ENCODE assay signal across 8 mouse cellular contexts in genomic region chr7:25278341-25279075, GRCm38 (mm10). TPM values are rescaled to one million over a fixed set of nuclear protein-coding genes. Genes with fewer than 3 reads are reported as not detected.
DNase-seq lines count a peak whose midpoint lies in the region; ATAC-seq and TF ChIP-seq lines count a peak whose summit lies in the region.

No protein-coding gene starts in this region.

- peak; percentile 99 for DNase-seq in A20 (ENCODE audit: low read depth, low spot score)
- peak; percentile 94 for DNase-seq in liver
- DNase-seq in midbrain, postnatal 0 days (ENCODE audit: low spot score): peak; percentile 95
- DNase-seq in spleen, postnatal 10 days (ENCODE audit: low spot score in 2 of 2): peak; percentile 82 to 88

- peak; percentile 64 for ATAC-seq in embryonic facial prominence, embryonic 15.5 days (ENCODE audit: insufficient number of reproducible peaks, low FRiP score, low TSS enrichment, low read depth)
- ATAC-seq in heart, embryonic 12.5 days (ENCODE audit: insufficient number of reproducible peaks, low FRiP score): peak; percentile 46
- peak; percentile 53 for ATAC-seq in kidney, embryonic 16.5 days (ENCODE audit: low FRiP score, low TSS enrichment)
- ATAC-seq in midbrain, postnatal 0 days (ENCODE audit: low FRiP score): peak; percentile 81

- H3K9me3 ChIP-seq in embryonic facial prominence, embryonic 15.5 days (replicated peaks): no peaks in the 10 kb centered on the region
- H3K9me3 ChIP-seq in heart, embryonic 12.5 days (replicated peaks): no peaks in the 10 kb centered on the region
- H3K9me3 ChIP-seq in kidney, embryonic 16.5 days (ENCODE audit: low read length): no peaks in the 10 kb centered on the region
- no peaks in the 10 kb centered on the region for H3K9me3 ChIP-seq in midbrain, postnatal 0 days (ENCODE audit: low read length)

- peaks cover 4% of the 10 kb centered on the region for H3K36me3 ChIP-seq in embryonic facial prominence, embryonic 15.5 days
- H3K36me3 ChIP-seq in heart, embryonic 12.5 days: peaks cover 11% of the 10 kb centered on the region
- H3K36me3 ChIP-seq in kidney, embryonic 16.5 days (ENCODE audit: insufficient read depth, low read length): peaks cover 2% of the 10 kb centered on the region; the same call in 1 of the 2 replicates
- peaks cover 19% of the 10 kb centered on the region; the same call in 1 of the 2 replicates for H3K36me3 ChIP-seq in midbrain, postnatal 0 days (ENCODE audit: insufficient read depth, low read length)

- H3K4me3 ChIP-seq in bone marrow, adult 2 months (replicated peaks; ENCODE audit: control insufficient read depth, low read depth, low read length): peak overlapping the region; percentile 76
- peak overlapping the region; percentile 86 for H3K4me3 ChIP-seq in embryonic facial prominence, embryonic 15.5 days (replicated peaks)
- peak overlapping the region; percentile 91 for H3K4me3 ChIP-seq in heart, embryonic 12.5 days
- H3K4me3 ChIP-seq in kidney, embryonic 16.5 days (ENCODE audit: low read length): peak overlapping the region; percentile 78
- H3K4me3 ChIP-seq in midbrain, postnatal 0 days (ENCODE audit: low read depth, low read length): peak overlapping the region; percentile 65

- peak overlapping the region; percentile 87 for H3K27ac ChIP-seq in bone marrow, adult 2 months (ENCODE audit: control insufficient read depth, insufficient read depth, low read depth, low read length, poor library complexity)
- peak overlapping the region; percentile 100 for H3K27ac ChIP-seq in embryonic facial prominence, embryonic 15.5 days (replicated peaks)
- H3K27ac ChIP-seq in heart, embryonic 12.5 days (ENCODE audit: poor library complexity, severe bottlenecking): peak overlapping the region; percentile 100
- peak overlapping the region; percentile 99 for H3K27ac ChIP-seq in kidney, embryonic 16.5 days (ENCODE audit: low read length)
- H3K27ac ChIP-seq in midbrain, postnatal 0 days (ENCODE audit: low read depth, low read length): peak overlapping the region; percentile 99

- H3K4me2 ChIP-seq in embryonic facial prominence, embryonic 15.5 days (replicated peaks): peak overlapping the region; percentile 80
- peak overlapping the region; percentile 86 for H3K4me2 ChIP-seq in heart, embryonic 12.5 days
- H3K4me2 ChIP-seq in kidney, embryonic 16.5 days (replicated peaks; ENCODE audit: low read depth, low read length): peak overlapping the region; percentile 97
- H3K4me2 ChIP-seq in midbrain, postnatal 0 days (ENCODE audit: low read depth, low read length, poor library complexity, severe bottlenecking): peak overlapping the region; percentile 89

- peaks cover 13% of the 10 kb centered on the region for H3K4me1 ChIP-seq in bone marrow, adult 2 months (ENCODE audit: control insufficient read depth, insufficient read depth, low read length)
- H3K4me1 ChIP-seq in embryonic facial prominence, embryonic 15.5 days: peaks cover 73% of the 10 kb centered on the region
- peaks cover 73% of the 10 kb centered on the region for H3K4me1 ChIP-seq in heart, embryonic 12.5 days (replicated peaks)
- peaks cover 66% of the 10 kb centered on the region for H3K4me1 ChIP-seq in kidney, embryonic 16.5 days (ENCODE audit: insufficient read depth, low read length)
- peaks cover 33% of the 10 kb centered on the region for H3K4me1 ChIP-seq in midbrain, postnatal 0 days (ENCODE audit: insufficient read depth, low read length)

- TF ChIP-seq CTCF in bone marrow, adult 2 months (IDR thresholded peaks at IDR 0.05; ENCODE audit: control insufficient read depth, insufficient read depth, low read length): peak; percentile 68
- peak; percentile 71 for TF ChIP-seq CTCF in midbrain, postnatal 0 days (IDR thresholded peaks at IDR 0.05)

- H3K9ac ChIP-seq in embryonic facial prominence, embryonic 15.5 days: peak overlapping the region; percentile 50
- H3K9ac ChIP-seq in heart, embryonic 12.5 days: peak overlapping the region; percentile 85
- H3K9ac ChIP-seq in kidney, embryonic 16.5 days (replicated peaks; ENCODE audit: low read length): peak overlapping the region; percentile 84
- H3K9ac ChIP-seq in midbrain, postnatal 0 days (replicated peaks; ENCODE audit: low read length, poor library complexity, severe bottlenecking): peak overlapping the region; percentile 77

- H3K27me3 ChIP-seq in embryonic facial prominence, embryonic 15.5 days: no peaks in the 10 kb centered on the region
- no peaks in the 10 kb centered on the region for H3K27me3 ChIP-seq in heart, embryonic 12.5 days (replicated peaks)
- H3K27me3 ChIP-seq in kidney, embryonic 16.5 days (ENCODE audit: insufficient read depth, low read length): no peaks in the 10 kb centered on the region
- no peaks in the 10 kb centered on the region for H3K27me3 ChIP-seq in midbrain, postnatal 0 days (ENCODE audit: insufficient read depth, low read length)

- peak; percentile 82 for TF ChIP-seq POLR2A in bone marrow, adult 2 months (IDR thresholded peaks at IDR 0.05; ENCODE audit: borderline replicate concordance, control insufficient read depth, low read depth, low read length)

- under 1% methylated on average over 57 of the region's 60 CpGs for WGBS in bone marrow, adult 2 months
- WGBS in embryonic facial prominence, embryonic 15.5 days: under 1% methylated on average over 56 of the region's 60 CpGs
- WGBS in heart, embryonic 12.5 days: under 1% methylated on average over 56 of the region's 60 CpGs
- WGBS in kidney, embryonic 16.5 days: under 1% methylated on average over 57 of the region's 60 CpGs
- 0% methylated on average over 38 of the region's 60 CpGs for WGBS in midbrain, postnatal 0 days

RNA-seq across cellular contexts. Expression of gene Cic, which starts 11.0 kb away (rescaled TPM):
- 174 and 292 TPM in 2 replicates for polyA plus RNA-seq in bone marrow, adult 2 months (2011; ENCODE audit: insufficient read depth, insufficient read length, low replicate concordance, missing spikeins)
- polyA plus RNA-seq in embryonic facial prominence, embryonic 15.5 days (2015; fragmentation: Nextera tagmentation; extraction: Ambion mirVana): 46.3 and 50.6 TPM in 2 replicates
- polyA plus RNA-seq in heart, embryonic 12.5 days (2016; fragmentation: Nextera tagmentation; extraction: Ambion mirVana): 28.8 and 30.5 TPM in 2 replicates
- 28.9 and 30.8 TPM in 2 replicates for polyA plus RNA-seq in kidney, embryonic 16.5 days (2015; fragmentation: Nextera tagmentation; extraction: Ambion mirVana)
- total RNA-seq in midbrain, postnatal 0 days (2014; rRNA removed): 145 and 146 TPM in 2 replicates
- 26.8 and 31.9 TPM in 2 replicates for polyA plus RNA-seq in midbrain, postnatal 0 days (2015; fragmentation: Nextera tagmentation; extraction: Ambion mirVana)

RNA-seq across cellular contexts. Expression of gene Pafah1b3, which starts 19.3 kb away (rescaled TPM):
- polyA plus RNA-seq in bone marrow, adult 2 months (2011; ENCODE audit: insufficient read depth, insufficient read length, low replicate concordance, missing spikeins): 31.5 and 46.4 TPM in 2 replicates
- 213 and 216 TPM in 2 replicates for polyA plus RNA-seq in embryonic facial prominence, embryonic 15.5 days (2015; fragmentation: Nextera tagmentation; extraction: Ambion mirVana)
- 127 and 131 TPM in 2 replicates for polyA plus RNA-seq in heart, embryonic 12.5 days (2016; fragmentation: Nextera tagmentation; extraction: Ambion mirVana)
- 197 and 199 TPM in 2 replicates for polyA plus RNA-seq in kidney, embryonic 16.5 days (2015; fragmentation: Nextera tagmentation; extraction: Ambion mirVana)
- 595 and 661 TPM in 2 replicates for total RNA-seq in midbrain, postnatal 0 days (2014; rRNA removed)
- polyA plus RNA-seq in midbrain, postnatal 0 days (2015; fragmentation: Nextera tagmentation; extraction: Ambion mirVana): 604 and 629 TPM in 2 replicates

RNA-seq across cellular contexts. Expression of gene Prr19, which starts 22.7 kb away (rescaled TPM):
- not detected in 2 replicates for polyA plus RNA-seq in bone marrow, adult 2 months (2011; ENCODE audit: insufficient read depth, insufficient read length, low replicate concordance, missing spikeins)
- polyA plus RNA-seq in embryonic facial prominence, embryonic 15.5 days (2015; fragmentation: Nextera tagmentation; extraction: Ambion mirVana): 0.49 and 0.65 TPM in 2 replicates
- polyA plus RNA-seq in heart, embryonic 12.5 days (2016; fragmentation: Nextera tagmentation; extraction: Ambion mirVana): not detected in 2 replicates
- 0.84 and 0.98 TPM in 2 replicates for polyA plus RNA-seq in kidney, embryonic 16.5 days (2015; fragmentation: Nextera tagmentation; extraction: Ambion mirVana)
- 2.0 and 2.5 TPM in 2 replicates for total RNA-seq in midbrain, postnatal 0 days (2014; rRNA removed)
- polyA plus RNA-seq in midbrain, postnatal 0 days (2015; fragmentation: Nextera tagmentation; extraction: Ambion mirVana): 5.7 and 7.0 TPM in 2 replicates

RNA-seq across cellular contexts. Expression of gene Tmem145, which starts 27.4 kb away (rescaled TPM):
- not detected in 2 replicates for polyA plus RNA-seq in bone marrow, adult 2 months (2011; ENCODE audit: insufficient read depth, insufficient read length, low replicate concordance, missing spikeins)
- 1.2 and 1.8 TPM in 2 replicates for polyA plus RNA-seq in embryonic facial prominence, embryonic 15.5 days (2015; fragmentation: Nextera tagmentation; extraction: Ambion mirVana)
- 0.23 and 0.30 TPM in 2 replicates for polyA plus RNA-seq in heart, embryonic 12.5 days (2016; fragmentation: Nextera tagmentation; extraction: Ambion mirVana)
- 0.10 and 0.67 TPM in 2 replicates for polyA plus RNA-seq in kidney, embryonic 16.5 days (2015; fragmentation: Nextera tagmentation; extraction: Ambion mirVana)
- total RNA-seq in midbrain, postnatal 0 days (2014; rRNA removed): 105 and 106 TPM in 2 replicates
- polyA plus RNA-seq in midbrain, postnatal 0 days (2015; fragmentation: Nextera tagmentation; extraction: Ambion mirVana): 131 and 143 TPM in 2 replicates

RNA-seq across cellular contexts. Expression of gene Erf, which starts 27.9 kb away (rescaled TPM):
- 6.8 and 14.6 TPM in 2 replicates for polyA plus RNA-seq in bone marrow, adult 2 months (2011; ENCODE audit: insufficient read depth, insufficient read length, low replicate concordance, missing spikeins)
- polyA plus RNA-seq in embryonic facial prominence, embryonic 15.5 days (2015; fragmentation: Nextera tagmentation; extraction: Ambion mirVana): 21.0 and 22.1 TPM in 2 replicates
- polyA plus RNA-seq in heart, embryonic 12.5 days (2016; fragmentation: Nextera tagmentation; extraction: Ambion mirVana): 17.6 and 20.4 TPM in 2 replicates
- 12.5 and 15.2 TPM in 2 replicates for polyA plus RNA-seq in kidney, embryonic 16.5 days (2015; fragmentation: Nextera tagmentation; extraction: Ambion mirVana)
- total RNA-seq in midbrain, postnatal 0 days (2014; rRNA removed): 15.8 TPM in 2 replicates
- 2.2 and 3.0 TPM in 2 replicates for polyA plus RNA-seq in midbrain, postnatal 0 days (2015; fragmentation: Nextera tagmentation; extraction: Ambion mirVana)

Comparison
In these comparisons a context has a peak if more than half of its experiments do, and no peak if none do; other contexts are left out.
1. Peak in every context shown above with its lines: DNase-seq, ATAC-seq, H3K4me3 ChIP-seq and H3K27ac ChIP-seq.